Mouse (Mus musculus): ENCODE data around the gene Tnfaip8l2. TPM values are rescaled to one million over a fixed set of nuclear protein-coding genes. Genes with fewer than 3 reads are reported as not detected.

Tnfaip8l2 gene
- polyA plus RNA-seq, 1 experiment from 2014 or later = 2.1 TPM

Small RNAs within 50 kb of the gene (microRNA-seq; reads per million reads assigned to microRNA genes)
- not detected for gene Mir8099-1

Other genes with a start within 250 kb of the Tnfaip8l2 start
- gene Selenbp1, start 209.3 kb downstream of the Tnfaip8l2 start, polyA plus RNA-seq (2014; fragmentation: Nextera tagmentation; extraction: Ambion mirVana) = 11.9 TPM in 2 replicates
- 8.9 and 9.4 TPM in 2 replicates for gene Rfx5, start 188.3 kb downstream of the Tnfaip8l2 start, polyA plus RNA-seq (2014; fragmentation: Nextera tagmentation; extraction: Ambion mirVana)
- 23.8 and 26.7 TPM in 2 replicates for gene Pi4kb, start 167.6 kb downstream of the Tnfaip8l2 start, polyA plus RNA-seq (2014; fragmentation: Nextera tagmentation; extraction: Ambion mirVana)
- 15.4 and 17.2 TPM in 2 replicates for gene Zfp687, start 126.9 kb downstream of the Tnfaip8l2 start, polyA plus RNA-seq (2014; fragmentation: Nextera tagmentation; extraction: Ambion mirVana)
- 252 and 260 TPM in 2 replicates for gene Psmd4, start 99.7 kb downstream of the Tnfaip8l2 start, polyA plus RNA-seq (2014; fragmentation: Nextera tagmentation; extraction: Ambion mirVana)
- gene Pip5k1a, start 35.4 kb downstream of the Tnfaip8l2 start, polyA plus RNA-seq (2014; fragmentation: Nextera tagmentation; extraction: Ambion mirVana) = 11.5 and 12.2 TPM in 2 replicates
- gene Vps72, start 31.3 kb downstream of the Tnfaip8l2 start, polyA plus RNA-seq (2014; fragmentation: Nextera tagmentation; extraction: Ambion mirVana) = 157 and 160 TPM in 2 replicates
- gene Tmod4, start 17.9 kb downstream of the Tnfaip8l2 start, polyA plus RNA-seq (2014; fragmentation: Nextera tagmentation; extraction: Ambion mirVana) = 0.72 and 0.98 TPM in 2 replicates
- gene Scnm1, start 8.3 kb downstream of the Tnfaip8l2 start, polyA plus RNA-seq (2014; fragmentation: Nextera tagmentation; extraction: Ambion mirVana) = 80.8 and 96.9 TPM in 2 replicates
- 36.8 and 37.3 TPM in 2 replicates for gene Lysmd1, start 8.3 kb downstream of the Tnfaip8l2 start, polyA plus RNA-seq (2014; fragmentation: Nextera tagmentation; extraction: Ambion mirVana)
- gene Sema6c, start 18.1 kb upstream of the Tnfaip8l2 start, polyA plus RNA-seq (2014; fragmentation: Nextera tagmentation; extraction: Ambion mirVana) = 26.0 and 26.6 TPM in 2 replicates
- 3.4 and 4.7 TPM in 2 replicates for gene Gabpb2, start 75.6 kb upstream of the Tnfaip8l2 start, polyA plus RNA-seq (2014; fragmentation: Nextera tagmentation; extraction: Ambion mirVana)
- gene Cdc42se1, start 86.4 kb upstream of the Tnfaip8l2 start, polyA plus RNA-seq (2014; fragmentation: Nextera tagmentation; extraction: Ambion mirVana) = 48.7 and 61.6 TPM in 2 replicates
- gene Mllt11, start 89.8 kb upstream of the Tnfaip8l2 start, polyA plus RNA-seq (2014; fragmentation: Nextera tagmentation; extraction: Ambion mirVana) = 506 and 653 TPM in 2 replicates
- 0.23 and 0.31 TPM in 2 replicates for gene Gm128, start 99.2 kb upstream of the Tnfaip8l2 start, polyA plus RNA-seq (2014; fragmentation: Nextera tagmentation; extraction: Ambion mirVana)
- gene Bnipl, start 108.8 kb upstream of the Tnfaip8l2 start, polyA plus RNA-seq (2014; fragmentation: Nextera tagmentation; extraction: Ambion mirVana) = 0.28 TPM in 1 of 2 replicates, not detected in the other
- gene Mindy1, start 139.0 kb upstream of the Tnfaip8l2 start, polyA plus RNA-seq (2014; fragmentation: Nextera tagmentation; extraction: Ambion mirVana) = 37.2 and 47.3 TPM in 2 replicates
- gene Prune1, start 139.7 kb upstream of the Tnfaip8l2 start, polyA plus RNA-seq (2014; fragmentation: Nextera tagmentation; extraction: Ambion mirVana) = 59.1 and 66.7 TPM in 2 replicates
- gene Anxa9, start 164.8 kb upstream of the Tnfaip8l2 start, polyA plus RNA-seq (2014; fragmentation: Nextera tagmentation; extraction: Ambion mirVana) = 0.18 and 0.28 TPM in 2 replicates
- 75.0 and 85.1 TPM in 2 replicates for gene Cers2, start 172.4 kb upstream of the Tnfaip8l2 start, polyA plus RNA-seq (2014; fragmentation: Nextera tagmentation; extraction: Ambion mirVana)
- 50.4 and 54.3 TPM in 2 replicates for gene Setdb1, start 214.8 kb upstream of the Tnfaip8l2 start, polyA plus RNA-seq (2014; fragmentation: Nextera tagmentation; extraction: Ambion mirVana)